Mouse (Mus musculus) embryonic fibroblast, embryonic 13.5 days (primary cell): Measurements from ENCODE around the gene Clpx.

Source experiments
- CTCF ChIP-seq: IDR thresholded peaks from 2 replicates; pipeline ENCODE4 v1.5.1; 2011; ENCODE audit warnings: mild to moderate bottlenecking, control low read depth, low read length, moderate library complexity, borderline replicate concordance; ENCODE audit not compliant: insufficient read depth
- POLR2A ChIP-seq: IDR thresholded peaks from 2 replicates; pipeline ENCODE4 v1.6.1; 2011; ENCODE audit warnings: low read depth, mild to moderate bottlenecking, control low read depth, low read length, moderate library complexity

GRCm38 (mm10) chr9:65267742-65268515 is 26.1 kb upstream of the Clpx start:
- TF ChIP-seq CTCF: no peak
- TF ChIP-seq POLR2A: no peak
